In genomic region chr11:109859441-109859840, GRCm38 (mm10) we compare ENCODE assay signal across 19 mouse cellular contexts. TPM values are rescaled to one million over a fixed set of nuclear protein-coding genes. Genes with fewer than 3 reads are reported as not detected.
DNase-seq lines count a peak whose midpoint lies in the region; ATAC-seq and TF ChIP-seq lines count a peak whose summit lies in the region.
"Had no signal": no experiment of that assay in that cellular context is flagged by ENCODE, and none has a peak within 500 bp of the region (broad histone marks: within the 10 kb centered on the region; RNA-seq: fewer than 3 reads in every experiment).

No protein-coding gene starts in this region.

- no peak for ATAC-seq in liver, embryonic 15.5 days (ENCODE audit: insufficient read depth)
- ATAC-seq in liver, embryonic 11.5 days (replicated peaks; ENCODE audit: low FRiP score), result no peak
- peak; percentile 50 for ATAC-seq in granulocyte monocyte progenitor cell, adult 5-6 weeks (replicated peaks; ENCODE audit: poor library complexity, severe bottlenecking)
- ATAC-seq: intestine, postnatal 0 days; midbrain, embryonic 15.5 days had no signal

- H3K4me2 ChIP-seq in liver, embryonic 15.5 days, result 0 out of 2 replicates have a peak overlapping the region, but pooled peaks have one; percentile 65
- no peak overlapping the region for H3K4me2 ChIP-seq in liver, embryonic 11.5 days

- no peak overlapping the region for H3K27ac ChIP-seq in liver, embryonic 15.5 days (replicated peaks)
- H3K27ac ChIP-seq in liver, embryonic 11.5 days (ENCODE audit: low read depth, low read length), result no peak overlapping the region
- H3K27ac ChIP-seq in small intestine, adult 2 months (ENCODE audit: insufficient read depth, low read depth, low read length), result peak overlapping the region; percentile 24; the same call in 1 of the 2 replicates
- no peak overlapping the region for H3K27ac ChIP-seq in midbrain, embryonic 10.5 days (replicated peaks)
- H3K27ac ChIP-seq: hindbrain, embryonic 13.5 days; midbrain, embryonic 15.5 days had no signal

- no peak overlapping the region for H3K9ac ChIP-seq in liver, embryonic 15.5 days
- no peak overlapping the region for H3K9ac ChIP-seq in liver, embryonic 11.5 days (ENCODE audit: low read depth, low read length)
- H3K9ac ChIP-seq: hindbrain, embryonic 13.5 days; midbrain, embryonic 15.5 days had no signal

- no peaks in the 10 kb centered on the region for H3K27me3 ChIP-seq in liver, embryonic 15.5 days
- no peaks in the 10 kb centered on the region for H3K27me3 ChIP-seq in liver, embryonic 11.5 days (replicated peaks; ENCODE audit: control insufficient read depth, insufficient read depth, low read length)
- H3K27me3 ChIP-seq in small intestine, adult 2 months (ENCODE audit: control insufficient read depth, insufficient read depth, low read length), result no peaks in the 10 kb centered on the region
- H3K27me3 ChIP-seq in midbrain, embryonic 10.5 days (ENCODE audit: low read depth, poor library complexity, severe bottlenecking), result no peaks in the 10 kb centered on the region
- H3K27me3 ChIP-seq: hindbrain, embryonic 13.5 days; limb, embryonic 12.5 days; midbrain, embryonic 15.5 days had no signal

- no peaks in the 10 kb centered on the region for H3K9me3 ChIP-seq in liver, embryonic 15.5 days (replicated peaks)
- no peaks in the 10 kb centered on the region for H3K9me3 ChIP-seq in liver, embryonic 11.5 days (ENCODE audit: control insufficient read depth, low read length)
- no peaks in the 10 kb centered on the region for H3K9me3 ChIP-seq in midbrain, embryonic 10.5 days (replicated peaks)
- H3K9me3 ChIP-seq: hindbrain, embryonic 13.5 days; limb, embryonic 12.5 days; midbrain, embryonic 15.5 days had no signal

- H3K4me3 ChIP-seq in liver, embryonic 15.5 days (replicated peaks), result no peak overlapping the region
- H3K4me3 ChIP-seq in liver, embryonic 11.5 days (ENCODE audit: low read depth, low read length), result no peak overlapping the region
- no peak overlapping the region for H3K4me3 ChIP-seq in small intestine, adult 2 months (ENCODE audit: low read depth, low read length)
- H3K4me3 ChIP-seq in midbrain, embryonic 10.5 days, result no peak overlapping the region
- H3K4me3 ChIP-seq: hindbrain, embryonic 13.5 days; midbrain, embryonic 15.5 days had no signal

- H3K4me1 ChIP-seq in liver, embryonic 15.5 days (replicated peaks), result peaks cover 13% of the 10 kb centered on the region
- no peaks in the 10 kb centered on the region for H3K4me1 ChIP-seq in liver, embryonic 11.5 days (replicated peaks; ENCODE audit: control insufficient read depth, insufficient read depth, low read length)
- H3K4me1 ChIP-seq in small intestine, adult 2 months (ENCODE audit: control insufficient read depth, insufficient read depth, insufficient read length, low read length), result no peaks in the 10 kb centered on the region
- peaks cover 5% of the 10 kb centered on the region; the same call in 1 of the 2 replicates for H3K4me1 ChIP-seq in midbrain, embryonic 10.5 days

- no peak for DNase-seq in liver, embryonic 11.5 days (ENCODE audit: low spot score)
- DNase-seq in MEL-GATA-1-ER (ENCODE audit: extremely low read depth, low read depth), result peak; percentile 11
- no peak for DNase-seq in midbrain, embryonic 10.5 days (ENCODE audit: low spot score)
- DNase-seq in lung, postnatal 4 days, result no peak
- DNase-seq: cerebellum, adult 11-12 months; cerebellum, postnatal 36 days; lung, adult 2 months had no signal

- TF ChIP-seq CTCF in small intestine, adult 2 months (IDR thresholded peaks at IDR 0.05; ENCODE audit: extremely low read depth, insufficient read length, insufficient replicate concordance, low read depth, low read length), result no peak

- WGBS in liver, embryonic 15.5 days (ENCODE audit: insufficient replicate concordance), result 82% methylated on average over 4 of the region's 4 CpGs
- 90% methylated on average over 4 of the region's 4 CpGs for WGBS in liver, embryonic 11.5 days
- 90% methylated on average over 4 of the region's 4 CpGs for WGBS in small intestine, adult 2 months
- WGBS in midbrain, embryonic 10.5 days, result 92% methylated on average over 4 of the region's 4 CpGs

- TF ChIP-seq POLR2A in small intestine, adult 2 months (IDR thresholded peaks at IDR 0.05; ENCODE audit: low read depth, low read length), result no peak

- H3K36me3 ChIP-seq in liver, embryonic 15.5 days (replicated peaks), result no peaks in the 10 kb centered on the region
- no peaks in the 10 kb centered on the region for H3K36me3 ChIP-seq in liver, embryonic 11.5 days (ENCODE audit: control insufficient read depth, insufficient read depth, low read length)
- H3K36me3 ChIP-seq in small intestine, adult 2 months (ENCODE audit: control insufficient read depth, insufficient read depth, low read length), result no peaks in the 10 kb centered on the region
- no peaks in the 10 kb centered on the region for H3K36me3 ChIP-seq in midbrain, embryonic 10.5 days
- H3K36me3 ChIP-seq: hindbrain, embryonic 13.5 days; limb, embryonic 12.5 days; midbrain, embryonic 15.5 days had no signal

RNA-seq across cellular contexts. Expression of gene 1700012B07Rik, which starts 31.6 kb away (rescaled TPM):
- polyA plus RNA-seq in liver, embryonic 15.5 days (2015; fragmentation: Nextera tagmentation; extraction: Ambion mirVana), result not detected in 2 replicates
- polyA plus RNA-seq in liver, embryonic 11.5 days (2014; fragmentation: Nextera tagmentation; extraction: Ambion mirVana), result not detected in 2 replicates
- total RNA-seq in granulocyte monocyte progenitor cell, adult 5-6 weeks (2014; fragmentation: Nextera tagmentation), result not detected in 2 replicates
- total RNA-seq in granulocyte monocyte progenitor cell, adult 5-6 weeks (2017), result not detected in 2 replicates
- not detected in 2 replicates for polyA plus RNA-seq in small intestine, adult 2 months (2012; rRNA removed)
- not detected in 2 replicates for polyA plus RNA-seq in midbrain, embryonic 10.5 days (2016; fragmentation: Nextera tagmentation; extraction: Ambion mirVana)
- total RNA-seq: gastrocnemius, adult 18-20 months; heart, adult 8-10 months; heart, postnatal 14 days had no signal
- polyA plus RNA-seq: forebrain, embryonic 16.5 days; hindbrain, embryonic 13.5 days; intestine, postnatal 0 days; limb, embryonic 12.5 days; midbrain, embryonic 15.5 days; stomach, embryonic 16.5 days had no signal
